Mouse (Mus musculus) layer of hippocampus, postnatal 10 days (tissue): ENCODE measurements around the gene Vax2. TPM values are rescaled to one million over a fixed set of nuclear protein-coding genes. Genes with fewer than 3 reads are reported as not detected.

ENCODE experiments used
- DNase-seq, 2 experiments: peaks; one replicate each; pipeline ENCODE4 v3.0.0; 2021; ENCODE audit warnings: low spot score in 2 of 2
- total RNA-seq, 2 experiments: library from RNA; stranded (reverse); gene quantifications; 2 replicates each; pipeline ENCODE4 v1.2.3; 2021

Vax2 gene
- total RNA-seq, 2 experiments from 2014 or later: not detected

DNA sequence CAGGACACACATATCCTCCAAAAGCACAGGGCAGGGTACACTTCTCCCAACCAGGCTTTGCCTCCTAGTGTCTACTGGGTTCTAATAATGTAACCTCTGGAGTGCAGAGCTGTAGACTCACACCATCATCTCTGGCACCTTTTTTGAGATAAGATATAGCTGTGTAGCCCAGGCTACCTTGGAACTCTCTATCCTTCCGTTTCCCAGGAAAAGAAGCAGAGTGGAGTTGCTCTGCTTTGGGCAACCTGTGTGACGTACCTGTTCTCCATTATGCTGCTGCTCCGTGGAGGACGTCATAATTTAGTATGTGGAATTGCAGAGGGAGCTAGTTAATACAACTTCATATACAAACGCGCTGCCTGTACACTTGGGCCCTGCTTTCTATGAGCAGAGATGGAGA, 51.3 kb downstream of the Vax2 start, which contains the start of gene Ankrd53:
TSS of gene Ankrd53 (plus strand) at position 301 of the 400 bp plus-strand sequence.
- DNase-seq: no peak

DNA sequence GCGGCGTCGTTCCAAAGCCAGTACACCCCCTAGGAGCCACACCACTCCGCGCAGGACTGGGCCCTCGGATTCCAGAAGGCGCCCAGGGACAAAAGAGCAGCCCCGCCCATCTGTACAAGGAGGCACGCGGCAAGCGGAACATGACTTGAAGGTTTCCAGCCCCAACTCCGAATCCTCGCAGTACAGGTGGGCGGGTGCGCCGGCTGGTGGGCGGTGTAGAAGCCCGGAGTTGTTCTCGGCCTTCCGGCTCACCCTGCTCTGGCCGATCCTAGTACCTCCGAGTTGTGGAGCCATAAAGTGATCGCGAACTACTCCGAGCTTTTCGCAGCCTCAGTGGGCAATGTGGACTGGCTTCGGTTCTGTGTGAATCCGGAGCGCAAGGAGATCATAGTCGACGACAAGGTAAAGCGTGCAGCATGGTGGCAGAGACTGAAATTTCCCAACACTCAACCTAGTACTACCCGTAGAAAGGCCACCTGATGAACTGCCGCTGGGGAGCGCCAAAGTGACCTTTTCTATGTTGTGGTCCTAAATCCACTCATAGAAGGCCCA, 51.9 kb downstream of the Vax2 start:
- DNase-seq: peak in 1 of 2 experiments; percentile 16

DNA sequence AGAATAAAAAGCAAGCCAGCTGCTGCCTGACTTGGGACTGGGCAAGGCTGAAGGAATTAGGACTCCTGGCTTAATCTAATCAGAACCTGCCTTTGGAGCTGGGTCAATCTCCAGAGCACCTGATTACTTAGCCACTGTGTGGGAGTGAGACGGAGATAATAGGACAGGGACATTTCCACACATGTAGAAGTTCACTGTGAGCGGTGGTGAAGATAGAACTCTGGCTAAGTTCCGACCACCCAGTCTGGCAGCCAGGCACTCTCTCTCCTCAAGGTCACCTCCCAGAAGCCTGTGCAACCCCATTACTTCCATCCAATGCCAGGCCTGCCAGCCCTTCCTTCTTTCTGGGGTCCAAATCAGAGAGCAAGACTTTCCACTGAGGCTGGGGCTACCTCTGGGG, 55.9 kb downstream of the Vax2 start:
- no peak for DNase-seq

DNA sequence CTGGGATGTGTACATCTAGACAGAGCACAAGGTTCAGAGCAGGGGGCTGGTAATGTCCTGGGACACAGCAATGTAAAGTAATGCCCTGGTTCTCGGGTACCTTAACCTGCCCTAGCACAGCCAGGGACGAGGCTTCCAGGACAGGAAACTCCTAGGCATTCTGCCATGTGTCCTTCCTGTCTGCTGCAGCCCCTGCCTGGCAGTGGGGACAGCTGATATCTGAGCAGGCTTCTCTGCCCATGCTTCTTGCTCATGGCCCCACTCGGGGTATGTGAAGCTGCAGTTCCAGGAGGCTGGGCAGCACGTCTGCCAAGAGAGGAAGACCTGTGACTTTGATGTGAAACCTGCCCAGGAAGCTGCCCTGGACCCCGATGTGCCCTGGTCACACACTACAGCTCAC, 57.4 kb downstream of the Vax2 start:
- DNase-seq: no peak

DNA sequence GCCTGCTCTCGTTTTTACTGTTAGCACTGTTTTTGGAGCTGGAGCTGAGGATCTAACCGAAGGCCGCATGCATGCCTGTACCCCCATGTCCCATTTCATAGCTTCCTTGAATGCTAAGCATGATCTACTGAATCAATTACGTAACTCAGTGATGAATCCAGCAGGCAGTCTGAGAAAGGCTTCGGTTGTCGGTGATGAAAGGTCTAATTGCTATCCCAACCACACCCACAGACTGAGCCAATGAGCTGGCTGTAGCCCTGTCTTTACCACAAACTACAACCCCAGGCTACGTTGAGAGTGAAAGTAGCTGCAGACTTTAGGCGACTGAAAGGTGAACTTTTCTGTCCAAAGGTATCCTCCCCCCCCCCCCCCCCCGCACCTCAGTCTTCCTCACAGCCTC, 63.1 kb downstream of the Vax2 start:
- no peak for DNase-seq

DNA sequence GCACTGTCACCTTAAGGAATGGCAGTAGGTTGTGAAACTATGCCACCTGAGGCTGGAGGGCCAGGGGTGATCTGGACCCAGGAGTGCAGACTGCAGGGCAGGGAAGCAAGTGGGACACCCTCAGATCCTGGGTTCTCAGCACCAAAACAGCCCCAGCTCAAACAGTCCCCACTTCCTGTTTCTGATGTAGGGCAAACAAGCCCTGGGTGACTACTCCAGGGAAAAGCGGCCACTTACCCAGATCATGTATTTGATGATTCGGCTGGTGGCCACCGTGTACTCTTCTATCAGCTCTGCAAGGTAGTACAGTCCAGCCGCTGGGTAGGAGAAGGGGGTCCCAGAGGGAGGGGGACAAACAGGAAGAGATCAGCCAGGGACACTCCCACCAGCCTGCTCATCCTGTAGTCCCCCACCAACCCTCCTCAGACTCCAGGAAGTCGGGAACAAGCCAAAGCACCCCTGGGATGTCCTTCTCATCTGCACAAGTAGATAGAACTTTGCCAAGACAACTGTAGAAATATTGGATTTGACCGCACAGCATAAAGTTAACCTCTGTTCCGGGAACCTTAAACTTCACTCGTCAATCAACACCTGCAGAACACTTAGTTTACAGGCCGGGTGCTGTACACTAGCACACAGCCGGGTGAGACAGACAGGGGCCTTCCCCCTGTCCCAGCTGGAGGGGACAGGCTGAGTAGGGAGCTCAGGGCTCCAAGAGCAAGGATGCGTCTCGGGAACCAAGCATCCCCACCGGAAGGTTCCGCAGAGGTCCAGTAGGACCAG, 63.9 kb downstream of the Vax2 start:
- DNase-seq: no peak

DNA sequence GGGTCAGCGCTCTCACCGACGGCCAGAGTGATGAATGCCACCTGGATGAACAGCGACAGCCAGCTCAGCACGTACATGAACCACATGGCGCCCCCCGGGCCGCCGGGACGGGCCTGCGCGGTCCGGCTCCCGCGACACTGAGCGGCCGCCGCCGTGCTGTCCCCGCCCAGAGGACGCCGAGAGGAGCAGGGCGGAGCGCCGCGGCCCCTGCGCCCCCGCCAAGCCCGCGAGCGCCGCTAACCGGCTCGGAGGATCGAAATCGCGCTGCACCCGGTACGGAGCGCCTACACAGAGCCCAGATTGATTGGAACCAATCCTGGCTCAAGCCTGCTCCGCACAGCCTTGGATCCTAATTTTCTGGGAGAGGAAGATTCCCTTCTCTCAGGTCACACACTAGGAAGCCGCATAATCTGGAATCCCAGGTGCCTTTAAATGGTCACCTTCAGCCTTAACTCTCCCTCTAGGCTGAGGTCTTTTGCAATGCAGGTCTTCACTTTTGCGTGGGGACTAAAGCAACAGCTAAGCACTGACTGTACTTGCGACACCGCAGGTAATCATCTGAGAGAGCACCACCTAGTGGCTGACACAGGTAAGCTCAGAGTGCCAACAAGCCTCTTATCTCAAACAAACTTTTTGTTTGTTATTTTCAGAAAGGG, 64.7 kb downstream of the Vax2 start, which contains the start of gene Tex261:
TSS of gene Tex261 (minus strand) at position 176 of the 656 bp plus-strand sequence.
- DNase-seq: peak; percentile 90 to 93

DNA sequence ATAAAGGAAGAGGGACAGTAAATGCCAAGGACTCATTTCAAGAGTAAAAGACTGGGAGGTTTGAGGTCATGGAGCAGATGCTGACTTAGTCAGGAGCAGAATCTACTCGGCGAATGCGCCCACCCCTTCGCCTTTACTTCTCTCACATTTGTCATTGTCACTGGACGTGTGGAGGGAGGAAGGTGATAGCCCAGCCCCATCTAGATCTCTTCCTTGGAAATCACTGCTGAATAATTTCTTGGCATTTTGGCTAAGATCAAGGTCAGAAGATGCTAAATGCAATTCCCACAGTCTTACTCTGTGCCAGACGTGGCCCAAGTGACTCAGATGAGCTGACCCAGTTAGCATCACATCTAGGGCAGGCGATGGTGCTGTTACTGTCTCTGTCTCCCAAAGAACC, 67.2 kb downstream of the Vax2 start:
- no peak for DNase-seq

DNA sequence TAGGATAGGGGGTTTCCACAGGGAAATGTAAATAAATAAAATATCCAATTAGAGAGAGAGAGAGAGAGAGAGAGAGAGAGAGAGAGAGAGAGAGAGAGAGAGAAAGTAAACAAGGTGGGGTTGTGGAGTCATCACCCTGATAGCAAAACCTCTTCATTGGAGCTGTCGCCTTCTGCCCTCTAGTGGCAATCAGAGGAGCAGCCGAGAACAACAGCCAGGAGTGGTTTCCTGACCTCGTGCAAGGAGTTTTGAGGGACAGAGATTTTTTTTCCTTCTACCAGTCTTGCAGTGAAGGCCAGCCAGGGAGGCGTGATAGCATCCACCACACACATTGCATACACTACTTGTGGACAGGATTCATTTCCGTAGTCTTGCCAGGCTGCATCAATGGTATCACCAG, 68.0 kb downstream of the Vax2 start:
- peak; percentile 46 to 55 for DNase-seq

DNA sequence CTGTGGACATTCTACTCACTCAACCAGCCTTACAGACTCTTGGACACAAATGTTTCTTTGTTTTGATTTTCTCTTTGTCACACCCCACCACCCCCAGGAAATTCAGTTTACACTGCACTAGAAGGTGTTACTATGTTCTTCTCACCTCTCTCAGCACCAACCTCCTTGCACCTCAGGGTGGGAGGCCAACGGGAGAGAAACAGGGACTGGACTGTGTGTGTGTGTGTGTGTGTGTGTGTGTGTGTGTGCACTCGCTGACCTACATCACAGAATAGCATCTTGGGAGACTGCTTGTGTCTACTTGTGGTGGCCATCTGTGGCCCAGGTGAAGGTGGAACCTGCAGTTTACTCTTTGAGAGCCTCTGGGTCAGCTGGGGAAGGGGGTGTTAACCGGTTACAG, 75.4 kb downstream of the Vax2 start:
- DNase-seq: no peak

Other genes starting within 250 kb of the Vax2 start
- gene Dguok, start 204.3 kb upstream of the Vax2 start, total RNA-seq: 10 to 100 TPM; 29.5 to 29.7 TPM
- under 1 TPM; 0.55 to 0.98 TPM for gene Actg2, start 175.0 kb upstream of the Vax2 start, total RNA-seq
- 10 to 100 TPM; 38.7 to 39.0 TPM for gene Stambp, start 138.5 kb upstream of the Vax2 start, total RNA-seq
- not detected for gene Clec4f, start 55.1 kb upstream of the Vax2 start, total RNA-seq
- gene Cd207, start 33.4 kb upstream of the Vax2 start, total RNA-seq: not detected
- under 1 TPM; 0.21 to 0.56 TPM for gene Atp6v1b1, start 31.7 kb downstream of the Vax2 start, total RNA-seq
- not detected for gene Ankrd53, start 51.4 kb downstream of the Vax2 start, total RNA-seq
- gene Tex261, start 64.5 kb downstream of the Vax2 start, total RNA-seq: 10 to 100 TPM; 47.3 to 55.4 TPM
- gene Nagk, start 83.7 kb downstream of the Vax2 start, total RNA-seq: 10 to 100 TPM; 63.0 to 66.3 TPM
- 10 to 100 TPM; 42.4 to 43.3 TPM for gene Paip2b, start 120.5 kb downstream of the Vax2 start, total RNA-seq
- gene Zfp638, start 155.8 kb downstream of the Vax2 start, total RNA-seq: 100 to 1,000 TPM; 109 to 119 TPM